Mouse (Mus musculus): ENCODE results near the gene Krt2. TPM values are rescaled to one million over a fixed set of nuclear protein-coding genes. Genes with fewer than 3 reads are reported as not detected.

Krt2 gene
- total RNA-seq, 2 experiments from 2014 or later = not detected

DNA sequence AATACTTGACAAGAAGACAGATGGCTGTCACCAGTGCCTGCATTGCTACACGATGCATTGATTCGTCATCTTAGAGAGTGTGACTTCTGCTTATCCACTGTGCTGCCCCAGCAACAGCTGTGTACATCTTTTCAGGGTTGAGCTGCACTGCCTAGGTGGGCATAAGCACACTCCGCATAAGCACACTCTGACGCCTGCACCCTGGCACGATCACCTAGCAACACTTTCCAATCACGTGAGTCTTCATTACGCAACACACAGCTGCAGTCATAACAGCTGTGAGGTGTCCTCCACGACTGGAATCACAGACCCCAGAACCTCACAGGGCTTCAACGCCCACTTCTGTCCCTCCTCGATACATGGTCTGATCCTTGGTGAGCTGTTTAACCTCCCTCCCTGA, 44.5 kb downstream of the Krt2 start:
- DNase-seq (ENCODE audit: low spot score) = no peak
- intact Hi-C loops (cut with DNase I) = loop anchor here (2.0 to 5.0 kb wide), 4 partner anchors 211 to 431 kb away; no protein-coding TSS in a partner anchor

DNA sequence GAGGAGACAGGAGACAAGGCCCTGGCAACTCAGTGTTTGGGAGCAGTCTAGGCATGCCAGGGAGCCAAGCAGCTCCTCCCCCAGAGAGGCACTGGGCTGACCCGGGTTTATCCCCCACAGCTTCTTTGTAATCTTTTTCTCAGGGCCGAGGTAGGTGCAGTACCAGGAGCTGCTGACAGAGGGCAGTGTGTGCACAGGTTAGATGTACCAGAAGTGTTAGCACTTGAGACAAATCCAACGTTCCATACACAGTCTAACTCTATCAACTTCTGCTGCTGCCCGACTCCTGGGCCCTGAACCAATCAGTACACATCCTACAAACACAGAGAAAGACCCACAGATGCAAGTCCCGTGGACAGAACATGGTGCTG, 45.3 kb downstream of the Krt2 start:
- DNase-seq (ENCODE audit: low spot score) = peak; percentile 51
- intact Hi-C loops (cut with DNase I) = loop anchor here (1.0 to 5.0 kb wide), 5 partner anchors 201 to 430 kb away; no protein-coding TSS in a partner anchor

DNA sequence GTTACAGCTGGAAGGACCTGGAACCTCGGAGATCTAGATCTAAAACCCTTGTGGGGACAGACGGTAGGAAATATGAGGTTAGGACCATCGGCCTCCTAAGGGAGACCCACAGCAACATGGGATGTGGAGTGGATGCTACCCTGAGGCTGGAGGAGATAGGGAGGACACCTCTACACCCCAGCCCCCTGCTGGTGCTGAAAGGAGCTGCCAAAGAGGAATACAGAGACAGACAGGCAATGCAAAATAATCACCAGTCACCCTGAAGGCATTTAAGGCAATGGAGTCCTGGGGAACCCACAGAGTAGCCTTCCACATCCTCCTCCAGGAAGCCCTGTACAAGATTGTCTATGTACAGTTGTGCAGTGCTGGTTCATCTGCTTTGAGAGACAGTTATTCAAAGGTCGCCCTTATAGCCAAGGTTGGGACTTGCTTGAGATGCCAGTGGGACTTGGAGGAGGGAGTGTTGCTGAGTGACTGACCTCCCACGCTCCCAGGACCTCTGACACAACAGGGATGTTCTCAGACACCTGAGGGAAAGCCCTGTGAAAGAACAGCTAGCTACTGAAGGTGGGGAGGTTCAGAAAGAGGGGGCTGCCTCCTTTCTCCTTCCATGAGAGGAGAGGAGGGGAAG, 45.8 kb downstream of the Krt2 start:
- no peak for DNase-seq (ENCODE audit: low spot score)
- intact Hi-C loops (cut with DNase I) = loop anchor here (1.0 to 5.0 kb wide), 5 partner anchors 201 to 430 kb away; no protein-coding TSS in a partner anchor

DNA sequence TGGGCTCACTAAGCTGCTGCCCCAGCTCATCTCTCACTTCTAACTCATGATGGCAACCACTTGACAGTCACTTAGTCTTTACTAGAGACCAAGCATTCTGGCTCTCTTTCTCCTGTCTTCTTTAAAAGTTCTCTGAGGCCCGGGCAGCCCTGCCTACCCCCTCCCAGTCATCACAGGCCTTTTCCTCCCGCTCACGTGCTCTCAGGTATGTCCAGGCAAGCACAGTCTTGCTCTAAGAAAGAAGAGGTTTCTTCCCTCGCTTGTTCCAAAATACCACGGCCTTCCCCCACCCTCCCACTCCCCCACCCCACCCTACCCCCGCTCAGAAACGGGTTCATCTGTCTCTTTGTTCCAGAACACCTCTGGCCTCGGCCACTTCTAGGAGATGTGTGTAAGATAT, 47.7 kb downstream of the Krt2 start:
- DNase-seq (ENCODE audit: low spot score) = no peak
- intact Hi-C loops (cut with DNase I) = loop anchor here (5.0 kb wide), 2 partner anchors 248 to 428 kb away; no protein-coding TSS in a partner anchor

Other genes starting within 250 kb of the Krt2 start
- not detected for gene Krt75, start 244.3 kb downstream of the Krt2 start, total RNA-seq (2021)
- not detected for gene Gm5414, start 190.0 kb downstream of the Krt2 start, total RNA-seq (2021)
- not detected for gene Gm5478, start 170.8 kb downstream of the Krt2 start, total RNA-seq (2021)
- not detected for gene Krt6b, start 137.9 kb downstream of the Krt2 start, total RNA-seq (2021)
- gene Krt6a, start 123.9 kb downstream of the Krt2 start, total RNA-seq (2021) = not detected
- not detected for gene Krt5, start 105.3 kb downstream of the Krt2 start, total RNA-seq (2021)
- gene Krt71, start 75.1 kb downstream of the Krt2 start, total RNA-seq (2021) = not detected
- not detected for gene Krt72, start 31.7 kb downstream of the Krt2 start, total RNA-seq (2021)
- not detected for gene Krt73, start 15.8 kb downstream of the Krt2 start, total RNA-seq (2021)
- not detected for gene Krt1, start 32.6 kb upstream of the Krt2 start, total RNA-seq (2021)
- not detected for gene Krt77, start 51.5 kb upstream of the Krt2 start, total RNA-seq (2021)
- gene Krt76, start 74.8 kb upstream of the Krt2 start, total RNA-seq (2021) = not detected
- not detected for gene Krt4, start 106.6 kb upstream of the Krt2 start, total RNA-seq (2021)
- not detected for gene Krt79, start 122.2 kb upstream of the Krt2 start, total RNA-seq (2021)
- not detected for gene Krt78, start 136.1 kb upstream of the Krt2 start, total RNA-seq (2021)
- 1 to 10 TPM; 2.5 to 2.7 TPM for gene Krt8, start 186.3 kb upstream of the Krt2 start, total RNA-seq (2021)
- gene Krt18, start 210.0 kb upstream of the Krt2 start, total RNA-seq (2021) = 1 to 10 TPM; 3.7 to 4.9 TPM

All from heart, postnatal 25 days (tissue).